Mouse (Mus musculus): ENCODE measurements around the gene Zfp185.

- TF ChIP-seq CTCF (IDR thresholded peaks at IDR 0.05) (no peak), EP300 (IDR thresholded peaks at IDR 0.05) (no peak)
These were observed 16.0 kb downstream of the Zfp185 start for GRCm38 (mm10) chrX:73003110-73003509.

Data from lung, postnatal 0 days (tissue).